Mouse (Mus musculus) neural tube, embryonic 14.5 days (tissue): ENCODE results near the gene Tnip1. TPM values are rescaled to one million over a fixed set of nuclear protein-coding genes. Genes with fewer than 3 reads are reported as not detected.
A peak's percentile ranks its signal among the peaks of the same experiment; 100 is the strongest.

Source experiments
- ATAC-seq: fragments of 200-750 bp; cut with Nextera tagmentation; 2 replicates; pipeline ENCODE4 v1.8.0; 2017; ENCODE audit warnings: low read depth, mild to moderate bottlenecking, moderate TSS enrichment, moderate library complexity
- H3K27ac ChIP-seq: fragments of 300-500 bp; sonication (generic); 2 replicates; pipeline ENCODE4 v1.5.1; 2014; ENCODE audit warnings: low read depth, mild to moderate bottlenecking, control low read depth, low read length, moderate library complexity, mixed read lengths
- H3K27me3 ChIP-seq: fragments of 300-500 bp; sonication (generic); 2 replicates; pipeline ENCODE4 v1.6.1; 2014; ENCODE audit warnings: low read length; ENCODE audit not compliant: control insufficient read depth, insufficient read depth
- H3K36me3 ChIP-seq: fragments of 300-500 bp; sonication (generic); 2 replicates; pipeline ENCODE4 v1.6.1; 2014; ENCODE audit warnings: low read length, mixed read lengths; ENCODE audit not compliant: control insufficient read depth, insufficient read depth
- H3K4me1 ChIP-seq: fragments of 300-500 bp; sonication (generic); 2 replicates; pipeline ENCODE4 v1.6.1; 2014; ENCODE audit warnings: low read length; ENCODE audit not compliant: control insufficient read depth, insufficient read depth
- H3K4me2 ChIP-seq: fragments of 300-500 bp; sonication (generic); 2 replicates; pipeline ENCODE4 v1.6.1; 2014; ENCODE audit warnings: mild to moderate bottlenecking, low read depth, low read length, control low read depth
- H3K4me3 ChIP-seq: fragments of 300-500 bp; sonication (generic); 2 replicates; pipeline ENCODE4 v1.5.1; 2014; ENCODE audit warnings: low read depth, low read length, control low read depth, mixed read lengths
- H3K9ac ChIP-seq: fragments of 300-500 bp; sonication (generic); replicated peaks from 2 replicates; pipeline ENCODE4 v1.6.1; 2014; ENCODE audit warnings: low read depth, mild to moderate bottlenecking, control low read depth, low read length, mixed read lengths
- H3K9me3 ChIP-seq: fragments of 300-500 bp; sonication (generic); 2 replicates; pipeline ENCODE4 v1.6.1; 2016; ENCODE audit warnings: low read length; ENCODE audit not compliant: control insufficient read depth
- WGBS: fragments of 180-500 bp; shearing (Covaris S2); extraction: QIAGEN DNeasy Blood & Tissue Kit; methylation state at CpG from one replicate; pipeline ENCODE4 v1.1.7; 2014; 5-methylcytosine and 5-hydroxymethylcytosine counted together
- polyA plus RNA-seq: library from polyadenylated mRNA; unstranded; fragments of >200 nt; fragmentation: Nextera tagmentation; extraction: Ambion mirVana; gene quantifications from 2 replicates; pipeline ENCODE4 v1.2.1, GENCODE M21; 2014

Tnip1 gene
- 16.1 TPM in 2 replicates for polyA plus RNA-seq

DNA sequence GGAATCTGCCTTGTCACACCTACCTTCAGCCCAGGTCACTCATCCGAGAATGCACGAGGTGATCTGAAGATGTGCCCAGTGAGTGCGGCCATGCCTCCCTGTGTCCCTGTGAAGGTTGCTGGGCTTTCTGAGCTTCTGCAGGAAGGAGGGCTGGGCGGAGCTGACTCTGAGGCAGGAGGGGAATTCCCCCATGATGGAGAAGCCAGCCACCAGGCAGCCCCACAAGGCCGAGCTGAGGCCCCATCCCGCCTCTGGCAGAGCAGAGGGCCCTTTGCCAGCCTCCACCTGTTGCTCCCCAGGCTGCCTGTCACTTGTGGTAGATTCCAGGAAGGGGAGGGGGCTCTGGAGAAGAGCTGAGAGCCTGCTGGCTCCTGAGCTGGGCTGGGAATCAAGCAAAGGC is at the start of gene Tnip1:
Gene Tnip1 (minus strand): TSS at position 108 of the 400 bp plus-strand sequence.
- 54% methylated on average over 6 of the region's 6 CpGs for WGBS
- no peak for ATAC-seq
- Histone ChIP-seq H3K4me3 (no peak within 1 kb of the TSS), H3K27ac (no peak within 1 kb of the TSS), H3K4me2 (no peak within 1 kb of the TSS), H3K27me3 (no peaks in the 10 kb centered on the region), H3K9ac (no peak within 1 kb of the TSS), H3K9me3 (no peaks in the 10 kb centered on the region), H3K4me1 (no peaks in the 10 kb centered on the region), H3K36me3 (no peaks in the 10 kb centered on the region)

- H3K27ac ChIP-seq: no peak overlapping the region
- H3K4me3 ChIP-seq: no peak overlapping the region
- H3K27me3 ChIP-seq: no peaks in the 10 kb centered on the region
- no peak for ATAC-seq
- H3K4me1 ChIP-seq: no peaks in the 10 kb centered on the region
- WGBS: 91% methylated on average over 3 of the region's 3 CpGs
- no peak overlapping the region for H3K4me2 ChIP-seq
- no peak overlapping the region for H3K9ac ChIP-seq
- H3K9me3 ChIP-seq: no peaks in the 10 kb centered on the region
- H3K36me3 ChIP-seq: no peaks in the 10 kb centered on the region
Observed at GRCm38 (mm10) chr11:55011440-55011839, 48.7 kb upstream of the Tnip1 start.

- Histone ChIP-seq H3K4me3 (no peak overlapping the region), H3K27ac (no peak overlapping the region), H3K9me3 (no peaks in the 10 kb centered on the region), H3K9ac (no peak overlapping the region), H3K36me3 (no peaks in the 10 kb centered on the region), H3K27me3 (no peaks in the 10 kb centered on the region), H3K4me2 (no peak overlapping the region), H3K4me1 (no peaks in the 10 kb centered on the region)
- no peak for ATAC-seq
- 86% methylated on average over 6 of the region's 6 CpGs for WGBS
Observed at GRCm38 (mm10) chr11:55008230-55008629, 45.5 kb upstream of the Tnip1 start.

- Histone ChIP-seq H3K9me3 (no peaks in the 10 kb centered on the region), H3K27me3 (no peaks in the 10 kb centered on the region), H3K36me3 (no peaks in the 10 kb centered on the region), H3K4me2 (no peak overlapping the region), H3K4me3 (no peak overlapping the region), H3K27ac (no peak overlapping the region), H3K4me1 (no peaks in the 10 kb centered on the region), H3K9ac (no peak overlapping the region)
- 85% methylated on average over 5 of the region's 5 CpGs for WGBS
- no peak for ATAC-seq
Observed at GRCm38 (mm10) chr11:55005684-55006083, 43.0 kb upstream of the Tnip1 start.

DNA sequence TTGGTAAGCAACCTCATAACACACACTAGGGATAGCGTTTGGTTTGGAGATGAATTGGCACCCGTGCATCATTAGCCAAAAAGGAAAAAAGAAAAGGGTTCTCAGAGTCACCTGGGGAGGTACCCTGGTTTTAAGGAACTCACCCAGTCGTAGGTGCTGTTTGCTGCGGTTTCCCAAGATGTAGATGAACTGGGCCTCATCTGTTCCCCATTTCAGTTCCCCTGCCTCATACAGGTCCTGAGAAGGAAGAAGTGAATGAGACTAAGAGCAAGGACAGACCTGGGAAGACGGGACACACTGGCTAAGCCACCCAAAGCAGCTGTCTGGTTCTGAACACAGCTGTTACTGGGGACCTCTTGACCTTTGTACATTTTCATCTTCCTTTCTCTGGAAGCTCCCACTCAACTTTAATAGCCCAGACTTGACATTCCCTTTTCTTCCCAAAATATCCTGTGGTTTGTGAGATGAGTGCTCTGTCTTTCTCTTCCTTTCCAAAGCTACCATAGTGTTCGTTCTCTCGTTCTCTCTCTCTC is 42.3 kb upstream of the Tnip1 start:
- no peak overlapping the region for H3K4me2 ChIP-seq
- H3K36me3 ChIP-seq: no peaks in the 10 kb centered on the region
- H3K4me3 ChIP-seq: no peak overlapping the region
- no peaks in the 10 kb centered on the region for H3K27me3 ChIP-seq
- H3K27ac ChIP-seq: no peak overlapping the region
- 91% methylated on average over 7 of the region's 7 CpGs for WGBS
- no peak for ATAC-seq
- H3K4me1 ChIP-seq: no peaks in the 10 kb centered on the region
- no peaks in the 10 kb centered on the region for H3K9me3 ChIP-seq
- H3K9ac ChIP-seq: no peak overlapping the region

- WGBS: 68% methylated on average over 2 of the region's 2 CpGs
- Histone ChIP-seq H3K4me2 (no peak overlapping the region), H3K4me3 (no peak overlapping the region), H3K4me1 (no peaks in the 10 kb centered on the region), H3K27ac (no peak overlapping the region), H3K36me3 (no peaks in the 10 kb centered on the region; the same call in 1 of the 2 replicates), H3K9me3 (no peaks in the 10 kb centered on the region), H3K27me3 (no peaks in the 10 kb centered on the region), H3K9ac (no peak overlapping the region)
- no peak for ATAC-seq
Observed at GRCm38 (mm10) chr11:54998708-54999107, 36.0 kb upstream of the Tnip1 start.

- Histone ChIP-seq H3K4me3 (no peak overlapping the region), H3K36me3 (no peaks in the 10 kb centered on the region; the same call in 1 of the 2 replicates), H3K9me3 (no peaks in the 10 kb centered on the region), H3K9ac (no peak overlapping the region), H3K4me1 (no peaks in the 10 kb centered on the region), H3K27me3 (no peaks in the 10 kb centered on the region), H3K4me2 (no peak overlapping the region), H3K27ac (no peak overlapping the region)
- peak; percentile 71 for ATAC-seq
- WGBS: 4% methylated on average over 12 of the region's 12 CpGs
Observed at GRCm38 (mm10) chr11:54998284-54998683, 35.6 kb upstream of the Tnip1 start.

DNA sequence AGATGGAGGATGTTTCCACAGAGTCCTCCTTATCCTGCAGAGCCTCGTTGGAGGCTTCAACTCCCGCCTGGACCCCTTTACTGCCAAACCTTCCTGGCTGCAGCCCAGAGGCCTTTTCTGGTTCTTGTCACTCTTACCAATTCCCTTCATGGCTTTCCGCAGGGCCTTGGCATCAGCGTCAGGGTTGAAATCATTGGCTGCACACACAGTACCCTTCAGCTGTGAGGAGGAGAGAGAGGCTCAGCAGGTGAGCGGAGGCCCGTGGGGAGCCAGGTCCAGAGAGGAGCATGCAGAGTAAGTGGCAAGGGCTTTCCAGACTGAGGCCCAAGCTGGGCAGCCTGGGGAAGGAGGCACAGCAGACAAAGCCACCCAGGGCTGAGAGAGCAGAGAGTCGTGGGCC is 33.5 kb upstream of the Tnip1 start:
- no peaks in the 10 kb centered on the region for H3K9me3 ChIP-seq
- no peaks in the 10 kb centered on the region for H3K4me1 ChIP-seq
- ATAC-seq: no peak
- 77% methylated on average over 7 of the region's 7 CpGs for WGBS
- H3K4me2 ChIP-seq: no peak overlapping the region
- no peak overlapping the region for H3K4me3 ChIP-seq
- H3K27me3 ChIP-seq: no peaks in the 10 kb centered on the region
- H3K36me3 ChIP-seq: no peaks in the 10 kb centered on the region; the same call in 1 of the 2 replicates
- H3K27ac ChIP-seq: no peak overlapping the region
- no peak overlapping the region for H3K9ac ChIP-seq

DNA sequence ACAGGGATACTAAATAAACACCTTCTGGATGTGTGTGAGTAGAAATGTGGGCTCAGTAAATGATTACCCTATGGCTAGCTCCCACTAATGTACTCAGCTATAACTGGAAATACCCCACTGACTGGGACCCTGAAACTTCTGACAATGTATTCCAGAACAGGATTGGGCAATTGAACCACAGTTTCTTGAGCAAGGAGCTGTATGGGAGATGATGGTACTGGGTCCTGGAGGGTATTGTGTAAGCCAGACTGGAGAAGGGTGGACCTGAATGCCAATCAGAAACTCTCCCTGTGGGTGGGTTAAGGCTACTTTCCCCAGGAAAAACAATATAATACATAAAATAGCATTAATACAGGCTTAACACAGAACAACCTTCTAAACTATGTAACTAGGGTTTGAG is 27.2 kb upstream of the Tnip1 start:
- ATAC-seq: no peak
- Histone ChIP-seq H3K9ac (no peak overlapping the region), H3K27me3 (no peaks in the 10 kb centered on the region), H3K4me1 (no peaks in the 10 kb centered on the region), H3K4me2 (no peak overlapping the region), H3K9me3 (no peaks in the 10 kb centered on the region), H3K4me3 (no peak overlapping the region), H3K27ac (no peak overlapping the region), H3K36me3 (no peaks in the 10 kb centered on the region; the same call in 1 of the 2 replicates)
